Mouse (Mus musculus) adrenal gland, postnatal 25 days (tissue): ENCODE measurements around the gene Cacna1d. TPM values are rescaled to one million over a fixed set of nuclear protein-coding genes. Genes with fewer than 3 reads are reported as not detected.
A peak's percentile ranks its signal among the peaks of the same experiment; 100 is the strongest.

Experiments used
- DNase-seq: peaks from one replicate; pipeline ENCODE4 v3.0.0; 2021; ENCODE audit warnings: mixed read lengths
- total RNA-seq: library from RNA; stranded (reverse); gene quantifications from 2 replicates; pipeline ENCODE4 v1.2.3, GENCODE M21; 2021

The Cacna1d gene
- total RNA-seq, 1 experiment from 2014 or later = 17.1 TPM

GRCm38 (mm10) chr14:30078115-30078808 is 413.0 kb downstream of the Cacna1d start:
- no peak for DNase-seq

- no peak for DNase-seq
These were observed 415.9 kb downstream of the Cacna1d start for GRCm38 (mm10) chr14:30075268-30075887.

GRCm38 (mm10) chr14:30068566-30068965 is 422.7 kb downstream of the Cacna1d start:
- DNase-seq = no peak

GRCm38 (mm10) chr14:30066752-30067151 is 424.5 kb downstream of the Cacna1d start:
- DNase-seq = no peak

GRCm38 (mm10) chr14:30064864-30065263 is 426.4 kb downstream of the Cacna1d start:
- no peak for DNase-seq

GRCm38 (mm10) chr14:30056031-30056766 is 435.1 kb downstream of the Cacna1d start:
- no peak for DNase-seq

GRCm38 (mm10) chr14:30054922-30055321 is 436.3 kb downstream of the Cacna1d start:
- no peak for DNase-seq

- DNase-seq = no peak
These were observed 441.0 kb downstream of the Cacna1d start for GRCm38 (mm10) chr14:30050280-30050679.

- DNase-seq = no peak
These were observed 443.2 kb downstream of the Cacna1d start for GRCm38 (mm10) chr14:30048049-30048448.

- no peak for DNase-seq
These were observed 444.3 kb downstream of the Cacna1d start for GRCm38 (mm10) chr14:30046976-30047375.

- DNase-seq = no peak
These were observed 445.5 kb downstream of the Cacna1d start for GRCm38 (mm10) chr14:30045704-30046220.

GRCm38 (mm10) chr14:30045239-30045638 is 446.0 kb downstream of the Cacna1d start:
- no peak for DNase-seq

GRCm38 (mm10) chr14:30043356-30043940 is 447.8 kb downstream of the Cacna1d start:
- no peak for DNase-seq

- no peak for DNase-seq
These were observed 449.4 kb downstream of the Cacna1d start for GRCm38 (mm10) chr14:30041836-30042235.

GRCm38 (mm10) chr14:30039413-30039812 is 451.8 kb downstream of the Cacna1d start:
- DNase-seq = no peak

GRCm38 (mm10) chr14:30038431-30038830 is 452.8 kb downstream of the Cacna1d start:
- DNase-seq = no peak

GRCm38 (mm10) chr14:30033405-30033804 is 457.9 kb downstream of the Cacna1d start:
- DNase-seq = no peak

GRCm38 (mm10) chr14:30027378-30027777 is 463.9 kb downstream of the Cacna1d start:
- DNase-seq = peak; percentile 52

GRCm38 (mm10) chr14:30024387-30024786 is 466.9 kb downstream of the Cacna1d start:
- DNase-seq = no peak

GRCm38 (mm10) chr14:30022471-30022870 is 468.8 kb downstream of the Cacna1d start:
- DNase-seq = no peak

- no peak for DNase-seq
These were observed 471.3 kb downstream of the Cacna1d start for GRCm38 (mm10) chr14:30019792-30020575.

- DNase-seq = no peak
These were observed 471.9 kb downstream of the Cacna1d start for GRCm38 (mm10) chr14:30019375-30019774.
